Mouse (Mus musculus): ENCODE measurements at regions not wholly inside any gene's neighbourhood (a gene's known extent, or its start where the extent isn't known, plus 50 kb on each side); places are given as distances from the start of the nearest gene placed in this dataset.

- H3K9me3 ChIP-seq (ENCODE audit: control insufficient read depth, low read length): no peaks in the 10 kb centered on the region
- no peak overlapping the region for H3K4me2 ChIP-seq (ENCODE audit: low read depth, low read length)
- H3K27ac ChIP-seq (ENCODE audit: low read length): no peak overlapping the region
- WGBS: 90% methylated on average over 3 of the region's 3 CpGs
- no peaks in the 10 kb centered on the region for H3K27me3 ChIP-seq (replicated peaks; ENCODE audit: control insufficient read depth, insufficient read depth, low read length)
- no peak for ATAC-seq
- no peak overlapping the region for H3K4me3 ChIP-seq (ENCODE audit: low read length)
- H3K36me3 ChIP-seq (ENCODE audit: control insufficient read depth, insufficient read depth, low read length): no peaks in the 10 kb centered on the region
- H3K4me1 ChIP-seq (ENCODE audit: control insufficient read depth, insufficient read depth, low read length): no peaks in the 10 kb centered on the region
- H3K9ac ChIP-seq (ENCODE audit: low read depth, low read length): no peak overlapping the region
These were observed 744.2 kb downstream of the Diaph3 start for GRCm38 (mm10) chr14:86396876-86397275.

GRCm38 (mm10) chr14:86395951-86396361 lies 745.1 kb downstream of the Diaph3 start:
- Histone ChIP-seq H3K4me1 (ENCODE audit: control insufficient read depth, insufficient read depth, low read length) (no peaks in the 10 kb centered on the region), H3K4me2 (ENCODE audit: low read depth, low read length) (no peak overlapping the region), H3K4me3 (ENCODE audit: low read length) (no peak overlapping the region), H3K9ac (ENCODE audit: low read depth, low read length) (no peak overlapping the region), H3K36me3 (ENCODE audit: control insufficient read depth, insufficient read depth, low read length) (no peaks in the 10 kb centered on the region), H3K27me3 (replicated peaks; ENCODE audit: control insufficient read depth, insufficient read depth, low read length) (no peaks in the 10 kb centered on the region), H3K9me3 (ENCODE audit: control insufficient read depth, low read length) (no peaks in the 10 kb centered on the region), H3K27ac (ENCODE audit: low read length) (no peak overlapping the region)
- WGBS: 27% methylated on average over 9 of the region's 9 CpGs
- no peak for ATAC-seq

GRCm38 (mm10) chr14:86395531-86395930 lies 745.5 kb downstream of the Diaph3 start:
- 27% methylated on average over 10 of the region's 10 CpGs for WGBS
- no peak overlapping the region for H3K9ac ChIP-seq (ENCODE audit: low read depth, low read length)
- H3K4me2 ChIP-seq (ENCODE audit: low read depth, low read length): no peak overlapping the region
- no peak overlapping the region for H3K4me3 ChIP-seq (ENCODE audit: low read length)
- H3K27ac ChIP-seq (ENCODE audit: low read length): no peak overlapping the region
- H3K9me3 ChIP-seq (ENCODE audit: control insufficient read depth, low read length): no peaks in the 10 kb centered on the region
- H3K36me3 ChIP-seq (ENCODE audit: control insufficient read depth, insufficient read depth, low read length): no peaks in the 10 kb centered on the region
- H3K4me1 ChIP-seq (ENCODE audit: control insufficient read depth, insufficient read depth, low read length): no peaks in the 10 kb centered on the region
- H3K27me3 ChIP-seq (replicated peaks; ENCODE audit: control insufficient read depth, insufficient read depth, low read length): no peaks in the 10 kb centered on the region
- no peak for ATAC-seq

GRCm38 (mm10) chr14:86395068-86395467 lies 746.0 kb downstream of the Diaph3 start:
- H3K27me3 ChIP-seq (replicated peaks; ENCODE audit: control insufficient read depth, insufficient read depth, low read length): no peaks in the 10 kb centered on the region

GRCm38 (mm10) chr14:86385136-86385535 lies 755.9 kb downstream of the Diaph3 start:
- no peak overlapping the region for H3K27ac ChIP-seq (ENCODE audit: low read length)
- H3K9ac ChIP-seq (ENCODE audit: low read depth, low read length): no peak overlapping the region
- no peaks in the 10 kb centered on the region for H3K36me3 ChIP-seq (ENCODE audit: control insufficient read depth, insufficient read depth, low read length)
- WGBS: 51% methylated on average over 6 of the region's 6 CpGs
- H3K4me3 ChIP-seq (ENCODE audit: low read length): no peak overlapping the region
- no peak for ATAC-seq
- H3K4me1 ChIP-seq (ENCODE audit: control insufficient read depth, insufficient read depth, low read length): no peaks in the 10 kb centered on the region
- no peak overlapping the region for H3K4me2 ChIP-seq (ENCODE audit: low read depth, low read length)
- no peaks in the 10 kb centered on the region for H3K27me3 ChIP-seq (replicated peaks; ENCODE audit: control insufficient read depth, insufficient read depth, low read length)
- H3K9me3 ChIP-seq (ENCODE audit: control insufficient read depth, low read length): no peaks in the 10 kb centered on the region

More at GRCm38 (mm10) chr14:86395068-86395467, 746.0 kb downstream of the Diaph3 start:
- no peaks in the 10 kb centered on the region for H3K9me3 ChIP-seq (ENCODE audit: control insufficient read depth, low read length)
- no peak for ATAC-seq
- WGBS: 70% methylated on average over 7 of the region's 7 CpGs
- no peak overlapping the region for H3K4me3 ChIP-seq (ENCODE audit: low read length)
- H3K36me3 ChIP-seq (ENCODE audit: control insufficient read depth, insufficient read depth, low read length): no peaks in the 10 kb centered on the region
- no peaks in the 10 kb centered on the region for H3K4me1 ChIP-seq (ENCODE audit: control insufficient read depth, insufficient read depth, low read length)
- H3K27ac ChIP-seq (ENCODE audit: low read length): no peak overlapping the region
- H3K4me2 ChIP-seq (ENCODE audit: low read depth, low read length): no peak overlapping the region
- no peak overlapping the region for H3K9ac ChIP-seq (ENCODE audit: low read depth, low read length)

GRCm38 (mm10) chr14:86365032-86365431 lies 776.0 kb downstream of the Diaph3 start:
- Histone ChIP-seq H3K27ac (ENCODE audit: low read length) (no peak overlapping the region), H3K4me3 (ENCODE audit: low read length) (no peak overlapping the region), H3K9ac (ENCODE audit: low read depth, low read length) (no peak overlapping the region), H3K4me1 (ENCODE audit: control insufficient read depth, insufficient read depth, low read length) (no peaks in the 10 kb centered on the region), H3K36me3 (ENCODE audit: control insufficient read depth, insufficient read depth, low read length) (no peaks in the 10 kb centered on the region), H3K4me2 (ENCODE audit: low read depth, low read length) (no peak overlapping the region), H3K27me3 (replicated peaks; ENCODE audit: control insufficient read depth, insufficient read depth, low read length) (no peaks in the 10 kb centered on the region), H3K9me3 (ENCODE audit: control insufficient read depth, low read length) (no peaks in the 10 kb centered on the region)
- WGBS: 83% methylated on average over 2 of the region's 2 CpGs
- ATAC-seq: no peak

GRCm38 (mm10) chr14:86360423-86361059 lies 780.5 kb downstream of the Diaph3 start:
- ATAC-seq: no peak
- no peak overlapping the region for H3K4me3 ChIP-seq (ENCODE audit: low read length)
- no peaks in the 10 kb centered on the region for H3K4me1 ChIP-seq (ENCODE audit: control insufficient read depth, insufficient read depth, low read length)
- no peak overlapping the region for H3K9ac ChIP-seq (ENCODE audit: low read depth, low read length)
- H3K9me3 ChIP-seq (ENCODE audit: control insufficient read depth, low read length): no peaks in the 10 kb centered on the region
- H3K27me3 ChIP-seq (replicated peaks; ENCODE audit: control insufficient read depth, insufficient read depth, low read length): no peaks in the 10 kb centered on the region
- 47% methylated on average over 7 of the region's 7 CpGs for WGBS
- H3K36me3 ChIP-seq (ENCODE audit: control insufficient read depth, insufficient read depth, low read length): no peaks in the 10 kb centered on the region
- no peak overlapping the region for H3K27ac ChIP-seq (ENCODE audit: low read length)
- no peak overlapping the region for H3K4me2 ChIP-seq (ENCODE audit: low read depth, low read length)

GRCm38 (mm10) chr14:86358584-86358983 lies 782.5 kb downstream of the Diaph3 start:
- WGBS: 85% methylated on average over 6 of the region's 6 CpGs

GRCm38 (mm10) chr14:86350526-86350925 lies 790.5 kb downstream of the Diaph3 start:
- H3K9me3 ChIP-seq (ENCODE audit: control insufficient read depth, low read length): no peaks in the 10 kb centered on the region
- H3K4me1 ChIP-seq (ENCODE audit: control insufficient read depth, insufficient read depth, low read length): no peaks in the 10 kb centered on the region
- no peaks in the 10 kb centered on the region for H3K27me3 ChIP-seq (replicated peaks; ENCODE audit: control insufficient read depth, insufficient read depth, low read length)
- no peak overlapping the region for H3K4me2 ChIP-seq (ENCODE audit: low read depth, low read length)
- ATAC-seq: no peak
- no peak overlapping the region for H3K9ac ChIP-seq (ENCODE audit: low read depth, low read length)
- WGBS: 26% methylated on average over 1 of the region's 1 CpGs
- no peak overlapping the region for H3K4me3 ChIP-seq (ENCODE audit: low read length)
- no peak overlapping the region for H3K27ac ChIP-seq (ENCODE audit: low read length)
- no peaks in the 10 kb centered on the region for H3K36me3 ChIP-seq (ENCODE audit: control insufficient read depth, insufficient read depth, low read length)

More at GRCm38 (mm10) chr14:86358584-86358983, 782.5 kb downstream of the Diaph3 start:
- H3K36me3 ChIP-seq (ENCODE audit: control insufficient read depth, insufficient read depth, low read length): no peaks in the 10 kb centered on the region
- no peaks in the 10 kb centered on the region for H3K9me3 ChIP-seq (ENCODE audit: control insufficient read depth, low read length)
- H3K9ac ChIP-seq (ENCODE audit: low read depth, low read length): no peak overlapping the region
- H3K27ac ChIP-seq (ENCODE audit: low read length): no peak overlapping the region
- H3K4me2 ChIP-seq (ENCODE audit: low read depth, low read length): no peak overlapping the region
- H3K4me1 ChIP-seq (ENCODE audit: control insufficient read depth, insufficient read depth, low read length): no peaks in the 10 kb centered on the region
- no peak overlapping the region for H3K4me3 ChIP-seq (ENCODE audit: low read length)
- no peak for ATAC-seq
- no peaks in the 10 kb centered on the region for H3K27me3 ChIP-seq (replicated peaks; ENCODE audit: control insufficient read depth, insufficient read depth, low read length)

- H3K4me1 ChIP-seq (ENCODE audit: control insufficient read depth, insufficient read depth, low read length): no peaks in the 10 kb centered on the region
- no peak overlapping the region for H3K4me3 ChIP-seq (ENCODE audit: low read length)
- no peak overlapping the region for H3K9ac ChIP-seq (ENCODE audit: low read depth, low read length)
- H3K27ac ChIP-seq (ENCODE audit: low read length): no peak overlapping the region
- no peak for ATAC-seq
- H3K9me3 ChIP-seq (ENCODE audit: control insufficient read depth, low read length): no peaks in the 10 kb centered on the region
- H3K36me3 ChIP-seq (ENCODE audit: control insufficient read depth, insufficient read depth, low read length): no peaks in the 10 kb centered on the region
- WGBS: 60% methylated on average over 6 of the region's 6 CpGs
- H3K4me2 ChIP-seq (ENCODE audit: low read depth, low read length): no peak overlapping the region
- H3K27me3 ChIP-seq (replicated peaks; ENCODE audit: control insufficient read depth, insufficient read depth, low read length): no peaks in the 10 kb centered on the region
These were observed 802.0 kb downstream of the Diaph3 start for GRCm38 (mm10) chr14:86339007-86339406.
